Comparison of ENCODE assay signal across 24 mouse cellular contexts in genomic region chr1:163376818-163377581, GRCm38 (mm10). TPM values are rescaled to one million over a fixed set of nuclear protein-coding genes. Genes with fewer than 3 reads are reported as not detected.
DNase-seq lines count a peak whose midpoint lies in the region; ATAC-seq and TF ChIP-seq lines count a peak whose summit lies in the region.
"Had no signal": no experiment of that assay in that cellular context is flagged by ENCODE, and none has a peak within 500 bp of the region (broad histone marks: within the 10 kb centered on the region; RNA-seq: fewer than 3 reads in every experiment).

No protein-coding gene starts in this region.

- H3K36me3 ChIP-seq in lung, embryonic 16.5 days (ENCODE audit: control insufficient read depth, insufficient read depth, low read length): no peaks in the 10 kb centered on the region
- H3K36me3 ChIP-seq in forebrain, embryonic 11.5 days (ENCODE audit: control insufficient read depth, insufficient read depth, low read length): no peaks in the 10 kb centered on the region
- H3K36me3 ChIP-seq: heart, embryonic 12.5 days had no signal

- H3K4me1 ChIP-seq in lung, embryonic 16.5 days (replicated peaks; ENCODE audit: control insufficient read depth, insufficient read depth, low read length): peaks cover 8% of the 10 kb centered on the region; the same call in 1 of the 2 replicates
- no peaks in the 10 kb centered on the region; the same call in 1 of the 2 replicates for H3K4me1 ChIP-seq in lung, adult 2 months (ENCODE audit: control insufficient read depth, insufficient read depth, low read length)
- peaks cover 28% of the 10 kb centered on the region for H3K4me1 ChIP-seq in embryonic fibroblast, embryonic 13.5 days (ENCODE audit: control insufficient read depth, insufficient read depth, low read length)
- H3K4me1 ChIP-seq in forebrain, embryonic 11.5 days (replicated peaks; ENCODE audit: control insufficient read depth, insufficient read depth, low read length): no peaks in the 10 kb centered on the region
- H3K4me1 ChIP-seq: heart, embryonic 12.5 days had no signal

- H3K9ac ChIP-seq in lung, embryonic 16.5 days (ENCODE audit: low read length): no peak overlapping the region
- no peak overlapping the region for H3K9ac ChIP-seq in forebrain, embryonic 11.5 days (ENCODE audit: low read length)
- H3K9ac ChIP-seq: heart, embryonic 12.5 days; hindbrain, embryonic 14.5 days; liver, embryonic 14.5 days had no signal

- ATAC-seq in lung, embryonic 16.5 days (ENCODE audit: low read depth): peak; percentile 85
- no peak for ATAC-seq in frontal cortex, adult (ENCODE audit: low TSS enrichment)
- ATAC-seq in forebrain, embryonic 11.5 days (replicated peaks; ENCODE audit: low FRiP score): no peak
- ATAC-seq: forebrain, embryonic 14.5 days; intestine, postnatal 0 days had no signal

- no peak overlapping the region for H3K4me3 ChIP-seq in lung, embryonic 16.5 days (ENCODE audit: low read length)
- H3K4me3 ChIP-seq in lung, adult 2 months (replicated peaks; ENCODE audit: extremely low read depth, low read depth, low read length): no peak overlapping the region
- no peak overlapping the region for H3K4me3 ChIP-seq in embryonic fibroblast, embryonic 13.5 days (ENCODE audit: insufficient read depth, low read length)
- H3K4me3 ChIP-seq in forebrain, embryonic 11.5 days (ENCODE audit: low read depth, low read length): no peak overlapping the region
- H3K4me3 ChIP-seq: heart, embryonic 12.5 days had no signal

- DNase-seq in lung, adult 2 months: no peak
- peak; percentile 48 for DNase-seq in lung, postnatal 10 days
- no peak for DNase-seq in forebrain, embryonic 11.5 days (ENCODE audit: low spot score)
- DNase-seq: adrenal gland, postnatal 10 days; cerebellum, adult 8-10 months; cerebellum, postnatal 36 days; gastrocnemius, postnatal 36 days; heart, adult 18-20 months; kidney, adult 9 months; kidney, postnatal 25 days; liver; midbrain, embryonic 14.5 days; thymus, adult 2 months; thymus, postnatal 4 days had no signal

- no peak for TF ChIP-seq CTCF in lung, adult 2 months (IDR thresholded peaks at IDR 0.05; ENCODE audit: insufficient read depth, low read length)
- TF ChIP-seq CTCF in embryonic fibroblast, embryonic 13.5 days (IDR thresholded peaks at IDR 0.05; ENCODE audit: borderline replicate concordance, insufficient read depth, low read length): no peak

- 42% methylated on average over 6 of the region's 6 CpGs for WGBS in lung, embryonic 16.5 days
- 65% methylated on average over 6 of the region's 6 CpGs for WGBS in lung, adult 2 months
- WGBS in forebrain, embryonic 11.5 days: 82% methylated on average over 6 of the region's 6 CpGs

- H3K27ac ChIP-seq in lung, embryonic 16.5 days (ENCODE audit: low read length): peak overlapping the region; percentile 80
- H3K27ac ChIP-seq in embryonic fibroblast, embryonic 13.5 days (ENCODE audit: insufficient read depth, low read length): peak overlapping the region; percentile 85
- no peak overlapping the region for H3K27ac ChIP-seq in forebrain, embryonic 11.5 days (ENCODE audit: low read depth, low read length)
- H3K27ac ChIP-seq: hindbrain, embryonic 14.5 days; liver, embryonic 14.5 days; macrophage had no signal

- no peaks in the 10 kb centered on the region for H3K27me3 ChIP-seq in lung, embryonic 16.5 days (ENCODE audit: control insufficient read depth, insufficient read depth, low read depth, low read length)
- H3K27me3 ChIP-seq in forebrain, embryonic 11.5 days (ENCODE audit: control insufficient read depth, insufficient read depth, low read length): no peaks in the 10 kb centered on the region
- H3K27me3 ChIP-seq: CH12.LX; heart, embryonic 12.5 days had no signal

- no peaks in the 10 kb centered on the region for H3K9me3 ChIP-seq in lung, embryonic 16.5 days (ENCODE audit: control insufficient read depth, low read length)
- no peaks in the 10 kb centered on the region for H3K9me3 ChIP-seq in forebrain, embryonic 11.5 days (ENCODE audit: control insufficient read depth, low read length)
- H3K9me3 ChIP-seq: heart, embryonic 12.5 days had no signal

- no peak for TF ChIP-seq POLR2A in lung, adult 2 months (IDR thresholded peaks at IDR 0.05; ENCODE audit: borderline replicate concordance, extremely low read depth, low read depth, low read length)
- no peak for TF ChIP-seq POLR2A in embryonic fibroblast, embryonic 13.5 days (IDR thresholded peaks at IDR 0.05; ENCODE audit: low read depth, low read length)

- no peak overlapping the region for H3K4me2 ChIP-seq in lung, embryonic 16.5 days (ENCODE audit: low read depth, low read length)
- H3K4me2 ChIP-seq in forebrain, embryonic 11.5 days (ENCODE audit: low read depth, low read length, severe bottlenecking): no peak overlapping the region
- H3K4me2 ChIP-seq: heart, embryonic 12.5 days; hindbrain, embryonic 14.5 days had no signal

RNA-seq across cellular contexts. Expression of gene Gorab, which starts 26.5 kb away (rescaled TPM):
- polyA plus RNA-seq in lung, embryonic 16.5 days (2015; fragmentation: Nextera tagmentation; extraction: Ambion mirVana): 19.8 and 24.2 TPM in 2 replicates
- polyA plus RNA-seq in lung, adult 2 months (2012; rRNA removed): 1.1 and 2.1 TPM in 2 replicates
- 25.3 and 27.4 TPM in 2 replicates for polyA plus RNA-seq in embryonic fibroblast, embryonic 13.5 days (2011; ENCODE audit: insufficient read length, low read depth, missing spikeins)
- polyA plus RNA-seq in forebrain, embryonic 11.5 days (2014; fragmentation: Nextera tagmentation; extraction: Ambion mirVana): 30.9 and 31.5 TPM in 2 replicates
